Mouse (Mus musculus) intestine, embryonic 14.5 days (tissue): ENCODE measurements around the gene Timp3. TPM values are rescaled to one million over a fixed set of nuclear protein-coding genes. Genes with fewer than 3 reads are reported as not detected.

Source experiments
- ATAC-seq: fragments of 200-750 bp; cut with Nextera tagmentation; replicated peaks from 2 replicates; pipeline ENCODE4 v1.8.0; 2017; ENCODE audit warnings: low read depth, moderate number of reproducible peaks, moderate TSS enrichment, moderate library complexity; ENCODE audit not compliant: low FRiP score, low TSS enrichment
- DNase-seq: peaks from one replicate; pipeline ENCODE4 v3.0.0-alpha.2; 2018; ENCODE audit warnings: low spot score
- H3K27ac ChIP-seq: fragments of 300-500 bp; sonication (generic); 2 replicates; pipeline ENCODE4 v1.5.1; 2014; ENCODE audit warnings: low read depth, mild to moderate bottlenecking, control low read depth
- H3K27me3 ChIP-seq: fragments of 300-500 bp; sonication (generic); replicated peaks from 2 replicates; pipeline ENCODE4 v1.6.1; 2014; ENCODE audit warnings: low read length, control low read depth; ENCODE audit not compliant: control insufficient read depth, insufficient read depth
- H3K36me3 ChIP-seq: fragments of 300-500 bp; sonication (generic); 2 replicates; pipeline ENCODE4 v1.6.1; 2014; ENCODE audit warnings: low read length, control low read depth; ENCODE audit not compliant: control insufficient read depth, insufficient read depth
- H3K4me1 ChIP-seq: fragments of 300-500 bp; sonication (generic); replicated peaks from 2 replicates; pipeline ENCODE4 v1.6.1; 2014; ENCODE audit warnings: low read length, control low read depth, mixed read lengths; ENCODE audit not compliant: control insufficient read depth, insufficient read depth
- H3K4me2 ChIP-seq: fragments of 300-500 bp; sonication (generic); 2 replicates; pipeline ENCODE4 v1.6.1; 2014; ENCODE audit warnings: low read length
- H3K4me3 ChIP-seq: fragments of 300-500 bp; sonication (generic); 2 replicates; pipeline ENCODE4 v1.5.1; 2014; ENCODE audit warnings: low read depth, low read length, control low read depth, mixed read lengths
- H3K9ac ChIP-seq: fragments of 300-500 bp; sonication (generic); 2 replicates; pipeline ENCODE4 v1.6.1; 2014; ENCODE audit warnings: mild to moderate bottlenecking, low read length
- H3K9me3 ChIP-seq: fragments of 300-500 bp; sonication (generic); 2 replicates; pipeline ENCODE4 v1.6.1; 2016; ENCODE audit warnings: low read length, control low read depth; ENCODE audit not compliant: control insufficient read depth
- WGBS: fragments of 180-500 bp; shearing (Covaris S2); extraction: QIAGEN DNeasy Blood & Tissue Kit; methylation state at CpG from one replicate; pipeline ENCODE4 v1.1.7; 2014; 5-methylcytosine and 5-hydroxymethylcytosine counted together
- polyA plus RNA-seq: library from polyadenylated mRNA; unstranded; fragments of >200 nt; fragmentation: Nextera tagmentation; extraction: Ambion mirVana; gene quantifications from 2 replicates; pipeline ENCODE4 v1.2.1, GENCODE M21; 2014

Timp3 gene
- polyA plus RNA-seq, 1 experiment from 2014 or later = 58.4 TPM

DNA sequence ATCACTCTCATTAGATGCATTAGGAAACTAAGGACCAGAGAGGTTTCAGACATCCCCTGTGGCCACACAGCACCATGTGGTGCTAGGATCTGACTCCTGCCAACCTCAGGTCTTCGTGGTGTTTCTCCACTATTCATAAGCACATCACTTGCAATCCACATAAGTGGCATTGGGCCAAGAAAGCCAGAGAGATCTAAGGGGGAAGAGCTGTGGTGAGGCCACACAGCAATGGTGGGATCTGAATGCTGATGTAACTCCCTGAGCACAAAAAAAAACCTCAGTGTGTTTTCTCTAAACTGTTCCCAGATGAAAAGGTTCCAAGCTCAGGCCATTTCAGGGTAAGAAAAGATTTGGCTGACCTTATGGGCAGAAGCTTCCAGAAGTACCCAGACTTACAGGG, 36.3 kb downstream of the Timp3 start:
- no peak overlapping the region for H3K4me3 ChIP-seq
- WGBS = 44% methylated on average over 1 of the region's 1 CpGs
- no peaks in the 10 kb centered on the region for H3K9me3 ChIP-seq
- H3K4me1 ChIP-seq = peaks cover 38% of the 10 kb centered on the region
- no peak overlapping the region for H3K9ac ChIP-seq
- no peak overlapping the region for H3K4me2 ChIP-seq
- H3K27me3 ChIP-seq = no peaks in the 10 kb centered on the region
- no peaks in the 10 kb centered on the region for H3K36me3 ChIP-seq
- ATAC-seq = no peak
- H3K27ac ChIP-seq = no peak overlapping the region
- no peak for DNase-seq

DNA sequence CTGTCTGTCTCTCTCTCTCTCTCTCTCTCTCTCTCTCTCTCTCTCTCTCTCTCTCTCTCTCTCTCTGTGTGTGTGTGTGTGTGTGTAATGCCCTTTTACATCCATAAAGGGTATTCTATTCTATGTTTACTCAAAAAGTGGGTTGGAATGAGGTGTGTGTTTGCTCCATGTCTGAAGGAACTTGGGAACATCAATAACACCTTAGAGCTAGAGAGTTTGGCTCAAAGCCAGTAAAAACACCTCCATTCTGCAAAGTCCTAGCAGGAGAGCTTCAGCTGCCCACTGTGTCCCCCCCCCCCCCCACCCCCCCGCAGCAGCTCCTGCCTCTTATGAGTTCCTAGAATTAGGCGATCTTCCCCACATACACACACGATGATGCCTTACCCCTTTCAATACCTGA, 37.1 kb downstream of the Timp3 start:
- Histone ChIP-seq H3K9ac (no peak overlapping the region), H3K4me2 (no peak overlapping the region), H3K4me3 (no peak overlapping the region), H3K9me3 (no peaks in the 10 kb centered on the region), H3K27me3 (no peaks in the 10 kb centered on the region), H3K36me3 (no peaks in the 10 kb centered on the region), H3K4me1 (peaks cover 35% of the 10 kb centered on the region), H3K27ac (no peak overlapping the region)
- DNase-seq (no peak), ATAC-seq (no peak)
- 35% methylated on average over 3 of the region's 3 CpGs for WGBS

DNA sequence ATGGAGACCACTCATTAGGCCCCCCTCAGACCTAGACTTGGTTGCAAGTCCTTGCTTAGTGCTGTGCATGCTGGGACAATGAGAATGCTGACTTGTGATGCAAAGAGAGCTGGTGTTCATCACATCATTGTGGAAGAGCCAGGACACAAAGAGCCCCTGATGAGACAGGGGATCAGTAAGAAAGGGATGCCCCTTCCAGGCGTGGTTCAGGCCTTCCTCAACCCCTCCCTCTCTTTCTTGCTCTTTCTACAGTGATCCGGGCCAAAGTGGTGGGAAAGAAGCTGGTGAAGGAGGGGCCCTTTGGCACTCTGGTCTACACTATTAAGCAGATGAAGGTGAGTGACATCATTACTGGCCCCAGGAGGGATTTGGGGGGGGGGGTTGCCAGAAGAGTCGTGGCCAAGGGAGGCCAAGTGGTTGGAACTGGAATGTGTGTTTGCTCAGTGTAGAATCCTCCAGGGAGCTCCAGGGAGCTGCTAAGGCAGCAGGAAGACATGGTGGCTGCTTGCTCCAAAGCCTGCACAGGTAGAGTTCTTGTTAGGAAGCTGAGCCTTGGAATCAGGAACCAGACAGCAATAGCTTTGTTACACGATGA, 38.0 kb downstream of the Timp3 start:
- no peaks in the 10 kb centered on the region for H3K36me3 ChIP-seq
- H3K9ac ChIP-seq = no peak overlapping the region
- H3K9me3 ChIP-seq = no peaks in the 10 kb centered on the region
- no peak for ATAC-seq
- no peaks in the 10 kb centered on the region for H3K27me3 ChIP-seq
- DNase-seq = no peak
- 61% methylated on average over 4 of the region's 4 CpGs for WGBS
- no peak overlapping the region for H3K4me3 ChIP-seq
- H3K4me1 ChIP-seq = peaks cover 34% of the 10 kb centered on the region
- no peak overlapping the region for H3K27ac ChIP-seq
- H3K4me2 ChIP-seq = no peak overlapping the region

DNA sequence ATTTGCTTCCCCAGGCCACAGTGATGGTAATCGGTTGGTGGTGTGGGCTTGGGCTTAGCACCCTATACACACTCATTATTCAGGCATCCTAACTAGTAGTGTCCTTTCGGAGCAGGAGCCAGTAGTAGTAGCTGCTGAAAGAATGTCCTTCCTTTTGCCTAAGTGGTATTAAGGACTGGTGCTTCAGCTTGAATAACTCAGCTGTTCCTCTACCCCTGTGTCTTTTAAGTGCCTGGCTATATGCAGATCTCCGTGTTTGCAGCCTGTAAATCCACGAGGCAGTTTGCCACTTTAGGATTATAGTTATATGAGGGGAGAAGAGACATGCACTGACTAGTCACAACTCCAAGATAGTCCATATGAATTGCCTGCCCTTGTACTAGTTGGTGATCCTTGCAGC, 38.9 kb downstream of the Timp3 start:
- Histone ChIP-seq H3K4me2 (no peak overlapping the region), H3K36me3 (peaks cover 3% of the 10 kb centered on the region; the same call in 1 of the 2 replicates), H3K27me3 (no peaks in the 10 kb centered on the region), H3K4me1 (peaks cover 31% of the 10 kb centered on the region), H3K4me3 (no peak overlapping the region), H3K9me3 (no peaks in the 10 kb centered on the region), H3K9ac (no peak overlapping the region), H3K27ac (no peak overlapping the region)
- no peak for DNase-seq
- no peak for ATAC-seq
- WGBS = 85% methylated on average over 4 of the region's 4 CpGs

- DNase-seq = no peak
- H3K4me2 ChIP-seq = no peak overlapping the region
- H3K27ac ChIP-seq = peak overlapping the region; percentile 27; the same call in 1 of the 2 replicates
These were observed 39.6 kb downstream of the Timp3 start for GRCm38 (mm10) chr10:86339649-86340379.

DNA sequence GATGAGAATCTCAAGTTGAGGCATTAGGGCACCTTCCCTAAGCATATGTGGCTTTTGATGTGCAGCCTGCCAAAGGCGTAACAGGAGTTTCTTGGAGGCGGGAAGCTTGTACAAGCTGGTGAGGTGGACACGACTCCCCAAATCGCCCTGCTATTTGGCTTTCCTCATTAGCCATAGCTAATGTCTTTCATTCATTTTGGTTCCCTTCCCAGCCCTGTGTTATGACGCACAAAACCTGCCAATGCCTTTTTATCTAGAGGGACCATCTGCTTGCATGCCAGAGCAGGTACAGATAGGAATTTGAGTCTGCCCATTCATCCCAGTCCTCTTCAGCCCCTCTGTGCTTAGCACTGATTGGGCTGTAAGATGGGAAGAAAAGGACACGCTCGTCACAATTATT, 40.2 kb downstream of the Timp3 start:
- Histone ChIP-seq H3K4me3 (no peak overlapping the region), H3K4me1 (peaks cover 25% of the 10 kb centered on the region), H3K4me2 (no peak overlapping the region), H3K27me3 (no peaks in the 10 kb centered on the region), H3K36me3 (peaks cover 12% of the 10 kb centered on the region; the same call in 1 of the 2 replicates), H3K9me3 (no peaks in the 10 kb centered on the region), H3K27ac (no peak overlapping the region), H3K9ac (no peak overlapping the region)
- WGBS = 87% methylated on average over 7 of the region's 7 CpGs
- ATAC-seq = no peak
- DNase-seq = no peak

More at GRCm38 (mm10) chr10:86339649-86340379, 39.6 kb downstream of the Timp3 start:
- H3K9ac ChIP-seq = no peak overlapping the region
- H3K36me3 ChIP-seq = peaks cover 7% of the 10 kb centered on the region; the same call in 1 of the 2 replicates
- ATAC-seq = 0 out of 2 replicates have a peak, but pooled peaks have one; percentile 29
- 44% methylated on average over 2 of the region's 2 CpGs for WGBS
- H3K27me3 ChIP-seq = no peaks in the 10 kb centered on the region
- no peak overlapping the region for H3K4me3 ChIP-seq
- H3K9me3 ChIP-seq = no peaks in the 10 kb centered on the region
- peaks cover 25% of the 10 kb centered on the region for H3K4me1 ChIP-seq

DNA sequence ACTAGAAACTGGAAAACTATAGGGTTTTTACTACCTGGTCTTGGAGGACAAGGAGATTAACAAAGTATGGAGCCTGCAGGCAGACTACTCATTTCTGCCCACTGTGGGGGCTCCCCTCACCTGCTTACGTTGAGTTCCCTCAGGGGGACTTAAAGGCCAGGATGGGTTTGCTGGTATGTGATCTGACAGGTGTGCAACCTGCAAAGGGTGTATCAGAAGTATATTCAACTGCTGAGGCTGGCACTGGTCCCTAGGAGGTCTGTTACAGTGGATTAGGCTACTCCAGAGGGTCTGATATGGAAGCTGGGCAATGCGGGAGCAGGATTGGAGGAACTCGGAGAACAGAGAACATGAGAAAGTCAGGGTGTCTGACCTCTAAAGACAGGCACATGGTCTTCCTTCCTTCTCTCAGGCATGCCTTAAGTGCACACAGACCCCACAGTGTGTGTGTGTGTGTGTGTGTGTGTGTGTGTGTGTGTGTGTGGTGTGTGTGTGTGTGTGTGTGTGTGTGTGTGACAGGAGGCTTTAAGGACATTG, 40.9 kb downstream of the Timp3 start:
- H3K9ac ChIP-seq = no peak overlapping the region
- WGBS = 78% methylated on average over 3 of the region's 3 CpGs
- H3K4me2 ChIP-seq = no peak overlapping the region
- peaks cover 17% of the 10 kb centered on the region; the same call in 1 of the 2 replicates for H3K36me3 ChIP-seq
- H3K27ac ChIP-seq = no peak overlapping the region
- no peak overlapping the region for H3K4me3 ChIP-seq
- H3K4me1 ChIP-seq = peaks cover 25% of the 10 kb centered on the region
- no peak for DNase-seq
- no peaks in the 10 kb centered on the region for H3K9me3 ChIP-seq
- no peak for ATAC-seq
- no peaks in the 10 kb centered on the region for H3K27me3 ChIP-seq

GRCm38 (mm10) chr10:86341589-86341988, 41.4 kb downstream of the Timp3 start:
- H3K9ac ChIP-seq = no peak overlapping the region
- 54% methylated on average over 8 of the region's 8 CpGs for WGBS
- H3K27ac ChIP-seq = no peak overlapping the region
- no peak for ATAC-seq
- H3K4me2 ChIP-seq = no peak overlapping the region
- H3K4me1 ChIP-seq = peaks cover 27% of the 10 kb centered on the region
- H3K36me3 ChIP-seq = peaks cover 17% of the 10 kb centered on the region; the same call in 1 of the 2 replicates
- H3K4me3 ChIP-seq = no peak overlapping the region
- DNase-seq = no peak
- H3K27me3 ChIP-seq = no peaks in the 10 kb centered on the region
- H3K9me3 ChIP-seq = no peaks in the 10 kb centered on the region
